Mouse (Mus musculus) liver, postnatal 0 days (tissue): ENCODE data around the gene Dcaf5. TPM values are rescaled to one million over a fixed set of nuclear protein-coding genes. Genes with fewer than 3 reads are reported as not detected.

ENCODE experiments used
- ATAC-seq: fragments of 200-750 bp; cut with Nextera tagmentation; 2 replicates; pipeline ENCODE4 v1.8.0; 2017; ENCODE audit warnings: mild to moderate bottlenecking, moderate library complexity
- DNase-seq: peaks from one replicate; pipeline ENCODE4 v3.0.0-alpha.2; 2016
- H3K27ac ChIP-seq: fragments of 300-500 bp; sonication (generic); 2 replicates; pipeline ENCODE4 v1.5.1; 2014; ENCODE audit warnings: antibody characterized with exemption, moderate library complexity, mild to moderate bottlenecking, low read depth
- H3K27me3 ChIP-seq: fragments of 300-500 bp; sonication (generic); 2 replicates; pipeline ENCODE4 v1.6.1; 2014; ENCODE audit warnings: low read length, control low read depth, mixed read lengths; ENCODE audit not compliant: insufficient read depth
- H3K36me3 ChIP-seq: fragments of 300-500 bp; sonication (generic); replicated peaks from 2 replicates; pipeline ENCODE4 v1.6.1; 2014; ENCODE audit warnings: mild to moderate bottlenecking, control low read depth, low read length, moderate library complexity, mixed read lengths; ENCODE audit not compliant: insufficient read depth
- H3K4me1 ChIP-seq: fragments of 300-500 bp; sonication (generic); 2 replicates; pipeline ENCODE4 v1.6.1; 2014; ENCODE audit warnings: antibody characterized with exemption, mild to moderate bottlenecking, control low read depth; ENCODE audit not compliant: insufficient read depth
- H3K4me2 ChIP-seq: fragments of 300-500 bp; sonication (generic); 2 replicates; pipeline ENCODE4 v1.6.1; 2014; ENCODE audit warnings: low read depth, mild to moderate bottlenecking, low read length, moderate library complexity, mixed read lengths
- H3K4me3 ChIP-seq: fragments of 300-500 bp; sonication (generic); 2 replicates; pipeline ENCODE4 v1.5.1; 2014; ENCODE audit warnings: low read depth, low read length
- H3K9ac ChIP-seq: fragments of 300-500 bp; sonication (generic); replicated peaks from 2 replicates; pipeline ENCODE4 v1.6.1; 2014; ENCODE audit warnings: mild to moderate bottlenecking, moderate library complexity
- H3K9me3 ChIP-seq: fragments of 300-500 bp; sonication (generic); 2 replicates; pipeline ENCODE4 v1.6.1; 2016; ENCODE audit warnings: mild to moderate bottlenecking, control low read depth, low read length, mixed read lengths
- CTCF ChIP-seq: sonication (generic); IDR thresholded peaks from 2 replicates; pipeline ENCODE4 v1.5.1; 2016; ENCODE audit warnings: antibody characterized with exemption, low read depth
- EP300 ChIP-seq: IDR thresholded peaks from 2 replicates; pipeline ENCODE4 v1.6.1; 2016; ENCODE audit warnings: antibody characterized with exemption, low read depth, mild to moderate bottlenecking
- WGBS: fragments of 180-500 bp; shearing (Covaris S2); extraction: QIAGEN DNeasy Blood & Tissue Kit; methylation state at CpG from one replicate; pipeline ENCODE4 v1.1.7; 2014; ENCODE audit not compliant: insufficient replicate concordance; 5-methylcytosine and 5-hydroxymethylcytosine counted together
- polyA plus RNA-seq: library from polyadenylated mRNA; unstranded; fragments of >200 nt; fragmentation: Nextera tagmentation; extraction: Ambion mirVana; gene quantifications from 2 replicates; pipeline ENCODE4 v1.2.1, GENCODE M21; 2015

Dcaf5 gene
- polyA plus RNA-seq, 1 experiment from 2014 or later, result 3.9 TPM

GRCm38 (mm10) chr12:80311959-80312669, 124.3 kb downstream of the Dcaf5 start:
- TF ChIP-seq CTCF (no peak), EP300 (no peak)
- no peak overlapping the region for H3K4me3 ChIP-seq
- no peaks in the 10 kb centered on the region for H3K27me3 ChIP-seq
- H3K9ac ChIP-seq, result no peak overlapping the region
- no peaks in the 10 kb centered on the region for H3K9me3 ChIP-seq
- H3K4me1 ChIP-seq, result no peaks in the 10 kb centered on the region
- ATAC-seq (no peak), DNase-seq (no peak)
- H3K27ac ChIP-seq, result no peak overlapping the region
- 55% methylated on average over 3 of the region's 3 CpGs for WGBS
- H3K4me2 ChIP-seq, result no peak overlapping the region
- no peaks in the 10 kb centered on the region for H3K36me3 ChIP-seq

- no peak for ATAC-seq
- 81% methylated on average over 3 of the region's 3 CpGs for WGBS
- Histone ChIP-seq H3K9me3 (no peaks in the 10 kb centered on the region), H3K4me1 (no peaks in the 10 kb centered on the region), H3K9ac (no peak overlapping the region), H3K27me3 (no peaks in the 10 kb centered on the region), H3K27ac (no peak overlapping the region), H3K36me3 (no peaks in the 10 kb centered on the region), H3K4me2 (no peak overlapping the region), H3K4me3 (no peak overlapping the region)
- no peak for DNase-seq
- TF ChIP-seq CTCF (no peak), EP300 (no peak)
Measured at GRCm38 (mm10) chr12:80307556-80307955, 128.8 kb downstream of the Dcaf5 start.

DNA sequence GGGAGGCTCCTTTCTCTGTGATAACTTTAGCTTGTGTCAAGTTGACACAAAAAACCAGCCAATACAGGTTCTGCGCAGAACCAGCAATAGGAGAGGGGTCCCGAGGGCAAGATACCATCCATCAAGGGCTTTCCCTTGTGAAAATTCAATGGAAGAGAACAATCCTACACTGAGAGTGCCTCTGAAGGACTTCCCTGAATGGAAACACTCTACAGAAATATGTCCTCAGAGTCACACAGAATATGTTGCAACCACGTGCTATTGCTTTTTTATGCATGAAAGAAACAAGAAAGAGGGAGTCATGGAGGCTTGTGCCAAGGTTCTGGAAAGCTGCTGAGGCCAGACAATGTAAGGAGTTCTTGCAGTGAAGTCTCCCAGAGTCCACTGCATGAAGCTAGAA, 131.9 kb downstream of the Dcaf5 start:
- DNase-seq, result no peak
- Histone ChIP-seq H3K27ac (no peak overlapping the region), H3K9ac (no peak overlapping the region), H3K27me3 (no peaks in the 10 kb centered on the region), H3K36me3 (no peaks in the 10 kb centered on the region), H3K4me1 (no peaks in the 10 kb centered on the region), H3K4me3 (no peak overlapping the region), H3K4me2 (no peak overlapping the region), H3K9me3 (no peaks in the 10 kb centered on the region)
- WGBS, result 83% methylated on average over 3 of the region's 3 CpGs
- no peak for ATAC-seq
- TF ChIP-seq CTCF, result no peak
- TF ChIP-seq EP300, result no peak

- no peak overlapping the region for H3K9ac ChIP-seq
- no peak for TF ChIP-seq CTCF
- TF ChIP-seq EP300, result no peak
- no peaks in the 10 kb centered on the region for H3K27me3 ChIP-seq
- 62% methylated on average over 9 of the region's 9 CpGs for WGBS
- H3K4me2 ChIP-seq, result no peak overlapping the region
- no peaks in the 10 kb centered on the region for H3K36me3 ChIP-seq
- ATAC-seq (no peak), DNase-seq (no peak)
- no peaks in the 10 kb centered on the region for H3K4me1 ChIP-seq
- no peak overlapping the region for H3K27ac ChIP-seq
- H3K4me3 ChIP-seq, result no peak overlapping the region
- no peaks in the 10 kb centered on the region for H3K9me3 ChIP-seq
Measured at GRCm38 (mm10) chr12:80300833-80301456, 135.5 kb downstream of the Dcaf5 start.

DNA sequence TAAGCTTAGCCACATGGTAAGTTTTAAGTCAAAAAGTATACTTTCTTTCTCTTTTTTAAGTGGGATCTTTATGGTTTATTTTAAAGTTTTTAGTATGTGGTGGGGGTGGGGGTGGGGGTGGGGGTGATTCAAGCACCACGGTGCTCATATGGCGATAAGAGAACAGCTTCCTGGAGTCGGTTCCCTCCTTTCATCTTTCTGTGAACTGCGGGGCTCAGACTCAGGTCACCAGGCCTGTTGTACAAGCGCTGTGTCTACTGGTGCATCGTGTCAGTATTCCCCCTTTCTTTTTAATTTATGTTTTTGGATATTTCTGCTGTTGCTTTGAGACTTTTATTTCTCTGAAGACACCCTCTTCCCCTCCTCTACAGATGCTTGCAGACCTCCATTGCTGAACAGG, 137.7 kb downstream of the Dcaf5 start:
- Histone ChIP-seq H3K9ac (no peak overlapping the region), H3K4me3 (no peak overlapping the region), H3K9me3 (no peaks in the 10 kb centered on the region), H3K4me1 (no peaks in the 10 kb centered on the region), H3K36me3 (no peaks in the 10 kb centered on the region), H3K4me2 (no peak overlapping the region), H3K27me3 (no peaks in the 10 kb centered on the region), H3K27ac (no peak overlapping the region)
- DNase-seq (no peak), ATAC-seq (no peak)
- TF ChIP-seq EP300 (no peak), CTCF (no peak)
- 54% methylated on average over 6 of the region's 6 CpGs for WGBS

DNA sequence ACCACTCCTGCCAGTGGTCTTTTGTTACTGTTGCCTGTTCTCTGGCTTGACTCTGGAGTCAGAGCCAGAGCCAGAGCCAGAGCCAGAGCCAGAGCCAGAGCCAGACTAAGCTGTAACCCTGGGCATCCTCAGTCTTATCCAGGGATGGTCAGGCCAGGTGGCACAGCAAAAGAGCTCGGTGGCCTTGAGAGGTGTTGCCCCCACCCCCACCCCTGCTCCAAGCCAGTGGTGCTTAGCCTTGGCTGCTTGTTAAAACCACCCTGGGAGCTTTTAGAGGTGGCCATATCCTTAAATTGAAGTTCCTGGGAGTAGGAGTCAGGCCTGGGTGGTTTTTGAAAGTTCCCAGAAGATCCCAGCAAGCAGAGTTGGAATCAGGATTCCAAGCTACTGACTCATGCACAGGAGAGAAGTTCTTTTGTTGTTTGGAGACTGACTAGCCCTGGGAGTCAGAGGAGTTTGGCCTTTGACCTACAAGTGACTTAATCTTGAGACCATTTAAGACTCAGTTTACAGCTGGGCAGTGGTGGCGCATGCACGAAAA, 144.4 kb downstream of the Dcaf5 start:
- ATAC-seq (no peak), DNase-seq (no peak)
- Histone ChIP-seq H3K36me3 (no peaks in the 10 kb centered on the region), H3K9ac (no peak overlapping the region), H3K27ac (no peak overlapping the region), H3K4me2 (no peak overlapping the region), H3K9me3 (no peaks in the 10 kb centered on the region), H3K4me3 (no peak overlapping the region), H3K4me1 (0 out of 2 replicates have a peak, but pooled peaks cover 5% of the 10 kb centered on the region), H3K27me3 (no peaks in the 10 kb centered on the region)
- TF ChIP-seq CTCF (no peak), EP300 (no peak)
- 77% methylated on average over 3 of the region's 3 CpGs for WGBS
